Mouse (Mus musculus) G1E (cell line): ENCODE measurements at regions not wholly inside any gene's neighbourhood (a gene's known extent, or its start where the extent isn't known, plus 50 kb on each side); places are given as distances from the start of the nearest gene placed in this dataset.

ENCODE experiments used
- ATAC-seq: 2 replicates; pipeline ENCODE4 v1.8.0; 2016; ENCODE audit warnings: mild to moderate bottlenecking; ENCODE audit not compliant: insufficient number of reproducible peaks, poor library complexity, low FRiP score, severe bottlenecking; ENCODE audit errors: extremely low read depth
- DNase-seq: peaks from one replicate; pipeline ENCODE4 v3.0.0; 2012; ENCODE audit warnings: low spot score
- H3K27me3 ChIP-seq: 2 replicates; pipeline ENCODE4 v1.6.1; 2012; ENCODE audit warnings: mild to moderate bottlenecking, low read length, inconsistent platforms; ENCODE audit not compliant: insufficient read depth
- H3K36me3 ChIP-seq: replicated peaks from 2 replicates; pipeline ENCODE3; 2012; ENCODE audit warnings: mild to moderate bottlenecking, inconsistent platforms
- H3K4me1 ChIP-seq: 2 replicates; pipeline ENCODE4 v1.6.1; 2012; ENCODE audit warnings: low read depth, low read length, inconsistent platforms, mixed read lengths; ENCODE audit not compliant: insufficient read depth
- H3K4me3 ChIP-seq: 2 replicates; pipeline ENCODE4 v1.5.1; 2012; ENCODE audit warnings: low read depth, mild to moderate bottlenecking, inconsistent platforms, low read length, moderate library complexity, mixed read lengths
- H3K9me3 ChIP-seq: replicated peaks from 2 replicates; pipeline ENCODE4 v1.6.1; 2012; ENCODE audit warnings: inconsistent platforms
- CTCF ChIP-seq: IDR thresholded peaks from 2 replicates; pipeline ENCODE4 v1.5.1; 2012; ENCODE audit warnings: low read depth, low read length, inconsistent platforms, mixed read lengths
- GATA1 ChIP-seq: IDR thresholded peaks from 2 replicates; pipeline ENCODE4 v1.6.1; 2012; ENCODE audit warnings: borderline replicate concordance, low read length, inconsistent platforms, mixed read lengths
- GATA2 ChIP-seq: IDR thresholded peaks from 2 replicates; pipeline ENCODE4 v1.6.1; 2012; ENCODE audit warnings: low read depth, low read length, inconsistent platforms, borderline replicate concordance
- POLR2AphosphoS5 ChIP-seq: IDR thresholded peaks from 2 replicates; pipeline ENCODE4 v1.6.1; 2012; ENCODE audit warnings: low read depth, low read length, inconsistent platforms; ENCODE audit not compliant: insufficient replicate concordance
- TAL1 ChIP-seq: conservative IDR thresholded peaks from 2 replicates; pipeline ENCODE4 v1.6.1; 2012; ENCODE audit warnings: low read depth, low read length, inconsistent platforms, mixed read lengths

- ATAC-seq (no peak), DNase-seq (no peak)
- Histone ChIP-seq H3K9me3 (no peaks in the 10 kb centered on the region), H3K4me1 (no peaks in the 10 kb centered on the region), H3K27me3 (peaks cover 38% of the 10 kb centered on the region), H3K36me3 (no peaks in the 10 kb centered on the region), H3K4me3 (no peak overlapping the region)
- TF ChIP-seq GATA2 (no peak), POLR2AphosphoS5 (no peak), CTCF (no peak), TAL1 (no peak), GATA1 (no peak)
Measured at GRCm38 (mm10) chr13:37468304-37469178, 123.5 kb downstream of the Ly86 start.

- peaks cover 40% of the 10 kb centered on the region for H3K27me3 ChIP-seq
- peaks cover 5% of the 10 kb centered on the region for H3K4me1 ChIP-seq
- ATAC-seq (no peak), DNase-seq (no peak)
- TF ChIP-seq POLR2AphosphoS5 (no peak), CTCF (no peak), GATA2 (no peak), TAL1 (no peak), GATA1 (no peak)
- H3K36me3 ChIP-seq, result no peaks in the 10 kb centered on the region
- H3K9me3 ChIP-seq, result no peaks in the 10 kb centered on the region
- H3K4me3 ChIP-seq, result no peak overlapping the region
Measured at GRCm38 (mm10) chr13:37470230-37470907, 125.4 kb downstream of the Ly86 start.

GRCm38 (mm10) chr13:37473359-37473758 is 128.4 kb downstream of the Ly86 start:
- Histone ChIP-seq H3K4me1 (peaks cover 26% of the 10 kb centered on the region), H3K4me3 (no peak overlapping the region), H3K36me3 (no peaks in the 10 kb centered on the region), H3K27me3 (peaks cover 35% of the 10 kb centered on the region), H3K9me3 (no peaks in the 10 kb centered on the region)
- ATAC-seq (no peak), DNase-seq (no peak)
- TF ChIP-seq CTCF (no peak), POLR2AphosphoS5 (no peak), TAL1 (no peak), GATA1 (no peak), GATA2 (no peak)

GRCm38 (mm10) chr13:37475804-37476203 is 130.8 kb downstream of the Ly86 start:
- ATAC-seq (peak; percentile 73), DNase-seq (no peak)
- no peaks in the 10 kb centered on the region for H3K9me3 ChIP-seq
- peaks cover 26% of the 10 kb centered on the region for H3K4me1 ChIP-seq
- no peak overlapping the region for H3K4me3 ChIP-seq
- TF ChIP-seq POLR2AphosphoS5 (no peak), CTCF (no peak), TAL1 (no peak), GATA1 (no peak), GATA2 (no peak)
- H3K36me3 ChIP-seq, result no peaks in the 10 kb centered on the region
- H3K27me3 ChIP-seq, result peaks cover 33% of the 10 kb centered on the region

GRCm38 (mm10) chr13:37476256-37477053 is 131.4 kb downstream of the Ly86 start:
- DNase-seq, result no peak
- Histone ChIP-seq H3K4me3 (no peak overlapping the region; the same call in 1 of the 2 replicates), H3K4me1 (peaks cover 26% of the 10 kb centered on the region), H3K36me3 (no peaks in the 10 kb centered on the region), H3K27me3 (peaks cover 33% of the 10 kb centered on the region), H3K9me3 (no peaks in the 10 kb centered on the region)
- TF ChIP-seq CTCF, result no peak
- no peak for TF ChIP-seq POLR2AphosphoS5
- TF ChIP-seq GATA1, result no peak
- no peak for TF ChIP-seq GATA2
- TF ChIP-seq TAL1, result no peak
- ATAC-seq, result no peak
